Mouse (Mus musculus): ENCODE results near the gene AC131692.1. TPM values are rescaled to one million over a fixed set of nuclear protein-coding genes. Genes with fewer than 3 reads are reported as not detected.

The AC131692.1 gene
- polyA plus RNA-seq, 1 experiment from 2014 or later, result not detected

GRCm38 (mm10) chr19:6101186-6101585 lies 7.0 kb downstream of the AC131692.1 start:
- H3K9ac ChIP-seq (ENCODE audit: low read depth, low read length), result peak overlapping the region; percentile 25; the same call in 1 of the 2 replicates
- no peaks in the 10 kb centered on the region for H3K4me1 ChIP-seq (ENCODE audit: control insufficient read depth, insufficient read depth, low read length)
- DNase-seq (ENCODE audit: low spot score) (no peak), ATAC-seq (ENCODE audit: low read depth) (no peak)
- H3K36me3 ChIP-seq (ENCODE audit: control insufficient read depth, insufficient read depth, low read length), result no peaks in the 10 kb centered on the region
- H3K9me3 ChIP-seq (ENCODE audit: control insufficient read depth, low read length), result no peaks in the 10 kb centered on the region
- no peak overlapping the region for H3K4me3 ChIP-seq (ENCODE audit: low read depth, low read length)
- WGBS, result 26% methylated on average over 6 of the region's 6 CpGs
- H3K4me2 ChIP-seq (ENCODE audit: low read depth, low read length), result no peak overlapping the region
- H3K27ac ChIP-seq (replicated peaks; ENCODE audit: low read depth, low read length), result no peak overlapping the region
- H3K27me3 ChIP-seq (replicated peaks; ENCODE audit: control insufficient read depth, insufficient read depth, low read length), result no peaks in the 10 kb centered on the region

DNA sequence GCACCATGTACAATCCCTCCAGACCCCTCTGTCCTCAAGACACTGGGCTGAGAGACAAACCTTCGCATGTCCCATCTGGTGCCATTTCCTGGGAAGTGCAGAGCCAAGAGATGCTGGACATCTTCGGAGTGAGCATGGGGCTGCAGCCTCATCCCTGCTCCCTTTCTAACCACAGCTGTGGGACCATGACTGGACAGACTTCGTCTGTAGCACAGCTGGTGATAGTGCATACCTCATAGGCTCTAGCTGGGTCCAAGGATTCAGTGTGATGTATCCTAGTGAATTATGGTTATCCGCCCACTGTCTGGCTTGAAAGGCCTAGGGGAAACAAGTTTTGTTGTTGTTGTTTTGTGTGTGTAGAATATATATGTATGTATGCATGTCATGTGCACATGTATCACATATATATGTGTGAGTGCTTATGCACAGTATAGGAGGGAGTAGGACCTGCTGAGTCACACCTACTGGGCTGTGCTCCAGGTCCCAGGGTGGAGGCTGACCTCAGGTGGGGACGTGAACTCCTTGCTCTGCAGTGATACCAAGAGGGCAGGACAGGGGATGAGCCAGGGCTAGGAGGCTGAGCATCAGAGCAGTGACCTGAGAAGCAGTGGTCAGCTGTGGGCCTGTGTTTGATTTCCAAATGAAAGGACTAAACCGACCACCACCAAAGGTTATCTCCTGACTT lies 8.1 kb downstream of the AC131692.1 start:
- no peak overlapping the region for H3K4me2 ChIP-seq (ENCODE audit: low read depth, low read length)
- ATAC-seq (ENCODE audit: low read depth), result no peak

GRCm38 (mm10) chr19:6104476-6104875 lies 10.3 kb downstream of the AC131692.1 start:
- Histone ChIP-seq H3K4me1 (ENCODE audit: control insufficient read depth, insufficient read depth, low read length) (no peaks in the 10 kb centered on the region), H3K4me3 (ENCODE audit: low read depth, low read length) (no peak overlapping the region), H3K36me3 (ENCODE audit: control insufficient read depth, insufficient read depth, low read length) (no peaks in the 10 kb centered on the region), H3K27me3 (replicated peaks; ENCODE audit: control insufficient read depth, insufficient read depth, low read length) (no peaks in the 10 kb centered on the region), H3K27ac (replicated peaks; ENCODE audit: low read depth, low read length) (no peak overlapping the region), H3K9me3 (ENCODE audit: control insufficient read depth, low read length) (no peaks in the 10 kb centered on the region), H3K4me2 (ENCODE audit: low read depth, low read length) (no peak overlapping the region), H3K9ac (ENCODE audit: low read depth, low read length) (no peak overlapping the region)
- WGBS, result 80% methylated on average over 4 of the region's 4 CpGs
- ATAC-seq (ENCODE audit: low read depth), result no peak
- DNase-seq (ENCODE audit: low spot score), result no peak

More for the DNA sequence above, 8.1 kb downstream of the AC131692.1 start:
- DNase-seq (ENCODE audit: low spot score), result no peak
- H3K27me3 ChIP-seq (replicated peaks; ENCODE audit: control insufficient read depth, insufficient read depth, low read length), result no peaks in the 10 kb centered on the region
- H3K27ac ChIP-seq (replicated peaks; ENCODE audit: low read depth, low read length), result no peak overlapping the region
- no peaks in the 10 kb centered on the region for H3K4me1 ChIP-seq (ENCODE audit: control insufficient read depth, insufficient read depth, low read length)
- WGBS, result 83% methylated on average over 6 of the region's 6 CpGs
- no peak overlapping the region for H3K9ac ChIP-seq (ENCODE audit: low read depth, low read length)
- H3K36me3 ChIP-seq (ENCODE audit: control insufficient read depth, insufficient read depth, low read length), result no peaks in the 10 kb centered on the region
- no peak overlapping the region for H3K4me3 ChIP-seq (ENCODE audit: low read depth, low read length)
- H3K9me3 ChIP-seq (ENCODE audit: control insufficient read depth, low read length), result no peaks in the 10 kb centered on the region

GRCm38 (mm10) chr19:6105586-6105985 lies 11.4 kb downstream of the AC131692.1 start, which contains the start of gene Naaladl1:
Gene Naaladl1, plus strand, starts transcription at chr19:6105782.
- no peak within 1 kb of the TSS for H3K27ac ChIP-seq (replicated peaks; ENCODE audit: low read depth, low read length)
- H3K27me3 ChIP-seq (replicated peaks; ENCODE audit: control insufficient read depth, insufficient read depth, low read length), result no peaks in the 10 kb centered on the region
- H3K4me2 ChIP-seq (ENCODE audit: low read depth, low read length), result no peak within 1 kb of the TSS
- no peak for ATAC-seq (ENCODE audit: low read depth)
- H3K9ac ChIP-seq (ENCODE audit: low read depth, low read length), result no peak within 1 kb of the TSS
- no peak within 1 kb of the TSS for H3K4me3 ChIP-seq (ENCODE audit: low read depth, low read length)
- no peak for DNase-seq (ENCODE audit: low spot score)
- no peaks in the 10 kb centered on the region for H3K4me1 ChIP-seq (ENCODE audit: control insufficient read depth, insufficient read depth, low read length)
- H3K36me3 ChIP-seq (ENCODE audit: control insufficient read depth, insufficient read depth, low read length), result no peaks in the 10 kb centered on the region
- WGBS, result 86% methylated on average over 7 of the region's 7 CpGs
- H3K9me3 ChIP-seq (ENCODE audit: control insufficient read depth, low read length), result no peaks in the 10 kb centered on the region

DNA sequence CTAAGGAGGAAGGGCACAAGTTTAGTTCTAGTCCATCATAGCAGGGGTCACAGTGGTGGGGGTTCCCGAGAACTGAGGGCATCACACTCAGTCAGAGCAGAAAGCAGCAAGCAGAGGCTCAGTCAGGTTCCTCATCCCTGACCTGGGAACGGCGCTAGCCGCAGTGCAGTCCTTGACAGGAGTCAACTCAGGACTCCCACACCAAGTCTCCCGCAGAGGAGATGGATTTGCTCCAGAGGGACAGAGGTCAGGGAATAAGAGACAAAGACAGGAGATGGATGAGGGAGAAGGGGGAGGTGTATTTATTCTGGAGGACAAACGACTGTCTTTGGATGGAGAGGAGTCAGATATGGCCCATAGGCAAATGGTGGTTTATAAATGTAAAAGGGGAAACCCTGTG lies 18.9 kb downstream of the AC131692.1 start:
- ATAC-seq (ENCODE audit: low read depth) (no peak), DNase-seq (ENCODE audit: low spot score) (no peak)
- no peak overlapping the region for H3K4me3 ChIP-seq (ENCODE audit: low read depth, low read length)
- H3K27me3 ChIP-seq (replicated peaks; ENCODE audit: control insufficient read depth, insufficient read depth, low read length), result no peaks in the 10 kb centered on the region
- H3K36me3 ChIP-seq (ENCODE audit: control insufficient read depth, insufficient read depth, low read length), result peaks cover 25% of the 10 kb centered on the region
- WGBS, result 68% methylated on average over 6 of the region's 6 CpGs
- peaks cover 9% of the 10 kb centered on the region for H3K4me1 ChIP-seq (ENCODE audit: control insufficient read depth, insufficient read depth, low read length)
- no peak overlapping the region for H3K4me2 ChIP-seq (ENCODE audit: low read depth, low read length)
- H3K9ac ChIP-seq (ENCODE audit: low read depth, low read length), result no peak overlapping the region
- H3K9me3 ChIP-seq (ENCODE audit: control insufficient read depth, low read length), result no peaks in the 10 kb centered on the region
- no peak overlapping the region for H3K27ac ChIP-seq (replicated peaks; ENCODE audit: low read depth, low read length)

DNA sequence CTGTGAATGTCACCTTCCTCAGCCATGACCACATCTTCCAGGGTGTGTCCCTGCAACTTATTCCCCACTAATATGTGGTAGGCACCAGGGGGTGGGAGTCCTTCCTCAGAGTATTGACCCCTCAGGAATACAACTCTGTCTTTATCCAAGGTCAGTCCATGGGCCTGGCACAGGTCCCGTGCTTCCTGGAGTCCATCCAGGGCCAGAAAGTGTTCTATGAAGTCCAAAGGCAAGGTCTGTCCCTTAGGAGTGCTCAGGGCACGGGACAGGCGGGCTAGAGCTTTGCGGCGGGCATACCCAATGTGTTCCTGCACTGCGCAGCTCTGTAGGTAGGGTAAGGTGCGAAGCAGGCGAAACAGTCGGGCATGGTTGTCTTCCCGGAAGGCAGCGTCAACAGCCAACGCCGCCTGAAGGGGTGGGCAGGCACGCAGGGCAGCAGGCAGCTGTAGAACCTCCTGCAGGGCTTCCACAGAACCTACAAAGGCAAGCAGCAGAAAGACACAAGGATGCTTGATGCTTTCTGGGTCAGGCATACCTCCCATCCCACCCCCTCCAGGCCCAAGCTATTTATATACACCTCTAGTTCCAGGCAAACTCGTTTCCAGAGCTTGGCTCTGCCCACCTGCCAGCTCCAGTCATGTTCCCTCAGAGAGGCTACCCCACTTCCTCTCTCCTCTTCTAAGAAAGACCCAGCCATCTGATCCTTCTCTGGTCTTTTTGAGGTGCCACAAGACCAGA lies 22.1 kb downstream of the AC131692.1 start:
- Histone ChIP-seq H3K4me2 (ENCODE audit: low read depth, low read length) (peak overlapping the region; percentile 84; the same call in 1 of the 2 replicates), H3K27me3 (replicated peaks; ENCODE audit: control insufficient read depth, insufficient read depth, low read length) (no peaks in the 10 kb centered on the region), H3K27ac (replicated peaks; ENCODE audit: low read depth, low read length) (no peak overlapping the region), H3K9me3 (ENCODE audit: control insufficient read depth, low read length) (no peaks in the 10 kb centered on the region), H3K4me3 (ENCODE audit: low read depth, low read length) (no peak overlapping the region), H3K9ac (ENCODE audit: low read depth, low read length) (no peak overlapping the region), H3K4me1 (ENCODE audit: control insufficient read depth, insufficient read depth, low read length) (peaks cover 12% of the 10 kb centered on the region), H3K36me3 (ENCODE audit: control insufficient read depth, insufficient read depth, low read length) (peaks cover 27% of the 10 kb centered on the region)
- WGBS, result 91% methylated on average over 14 of the region's 15 CpGs
- DNase-seq (ENCODE audit: low spot score) (no peak), ATAC-seq (ENCODE audit: low read depth) (no peak)

DNA sequence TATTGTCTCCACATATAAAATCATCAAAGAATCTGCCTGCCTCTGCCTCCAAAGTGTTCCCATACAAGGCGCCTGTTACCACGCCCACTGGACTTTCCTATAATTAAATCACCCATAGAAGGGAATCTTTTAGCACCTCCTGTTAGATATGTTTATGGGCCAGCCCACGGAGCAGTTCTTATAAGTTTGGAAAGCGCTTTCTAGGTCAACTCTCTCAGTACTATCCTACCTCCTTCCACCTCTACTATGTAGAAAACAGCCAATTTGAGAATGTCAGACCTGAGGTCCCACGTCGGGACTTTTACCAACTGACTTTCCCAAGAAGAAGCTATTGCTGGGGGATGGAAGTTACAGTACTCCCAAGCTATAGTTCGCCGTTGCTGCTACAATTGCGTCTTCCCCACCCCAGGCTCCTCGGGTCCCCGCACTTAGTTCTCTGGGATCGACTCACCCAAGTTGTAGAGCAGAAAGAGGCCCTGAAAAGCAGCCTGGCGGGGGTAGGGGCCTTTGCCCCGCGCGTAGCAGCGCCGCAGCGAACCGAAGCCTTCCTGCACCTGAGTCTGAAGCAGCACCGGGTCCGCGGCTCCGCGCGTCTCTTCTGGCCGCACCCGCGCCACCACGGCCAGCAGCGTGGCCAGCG lies 23.2 kb downstream of the AC131692.1 start:
- 6% methylated on average over 22 of the region's 32 CpGs for WGBS

DNA sequence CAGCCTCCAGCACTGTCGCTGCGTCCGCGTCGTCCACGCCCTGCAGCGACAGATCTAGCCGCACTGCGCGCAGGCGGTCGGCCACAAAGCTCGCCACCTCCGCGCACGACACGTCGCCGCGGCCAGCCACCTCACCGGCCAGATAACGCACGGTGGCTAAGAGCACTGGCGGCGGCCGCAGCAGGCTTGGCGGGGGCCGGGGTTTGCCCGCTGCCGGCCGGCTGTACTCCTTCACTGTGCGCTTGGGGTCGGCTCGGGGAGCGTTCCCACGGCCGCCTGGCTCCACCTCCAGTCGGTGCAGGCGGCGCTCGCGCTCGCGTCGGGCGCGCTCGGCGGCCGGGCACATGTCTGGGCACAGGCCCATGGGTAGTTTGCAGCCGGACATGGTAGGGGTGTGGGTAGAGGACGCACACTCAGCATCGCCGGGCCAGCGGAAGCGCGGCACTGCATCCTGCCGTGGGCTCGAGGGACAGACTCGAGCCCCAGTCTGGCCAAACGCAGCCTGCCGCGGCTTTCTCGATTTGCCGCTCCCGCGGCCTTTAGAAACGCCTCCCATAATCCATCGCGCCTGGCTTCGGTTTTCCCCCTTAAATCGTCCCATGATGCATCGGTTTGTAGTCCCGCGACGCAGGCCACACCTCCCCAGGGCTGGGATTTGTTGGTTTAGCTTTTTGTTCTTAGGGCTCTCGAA lies 23.9 kb downstream of the AC131692.1 start, which contains the start of gene Sac3d1:
Sac3d1 (minus strand) TSS at position 665 of the 691 bp plus-strand sequence.
- Histone ChIP-seq H3K9ac (ENCODE audit: low read depth, low read length) (peak within 1 kb of the TSS; percentile 82), H3K36me3 (ENCODE audit: control insufficient read depth, insufficient read depth, low read length) (peaks cover 32% of the 10 kb centered on the region), H3K4me2 (ENCODE audit: low read depth, low read length) (peak within 1 kb of the TSS; percentile 84), H3K9me3 (ENCODE audit: control insufficient read depth, low read length) (no peaks in the 10 kb centered on the region), H3K27me3 (replicated peaks; ENCODE audit: control insufficient read depth, insufficient read depth, low read length) (no peaks in the 10 kb centered on the region), H3K27ac (replicated peaks; ENCODE audit: low read depth, low read length) (peak within 1 kb of the TSS; percentile 93), H3K4me1 (ENCODE audit: control insufficient read depth, insufficient read depth, low read length) (peaks cover 12% of the 10 kb centered on the region), H3K4me3 (ENCODE audit: low read depth, low read length) (peak within 1 kb of the TSS; percentile 86)
- ATAC-seq (ENCODE audit: low read depth) (peak; percentile 89), DNase-seq (ENCODE audit: low spot score) (peak; percentile 98)
- WGBS, result under 1% methylated on average over 44 of the region's 77 CpGs

More for the DNA sequence above, 23.2 kb downstream of the AC131692.1 start:
- Histone ChIP-seq H3K27me3 (replicated peaks; ENCODE audit: control insufficient read depth, insufficient read depth, low read length) (no peaks in the 10 kb centered on the region), H3K9me3 (ENCODE audit: control insufficient read depth, low read length) (no peaks in the 10 kb centered on the region), H3K4me2 (ENCODE audit: low read depth, low read length) (peak overlapping the region; percentile 84), H3K9ac (ENCODE audit: low read depth, low read length) (peak overlapping the region; percentile 82), H3K36me3 (ENCODE audit: control insufficient read depth, insufficient read depth, low read length) (peaks cover 32% of the 10 kb centered on the region), H3K27ac (replicated peaks; ENCODE audit: low read depth, low read length) (peak overlapping the region; percentile 93), H3K4me3 (ENCODE audit: low read depth, low read length) (peak overlapping the region; percentile 86), H3K4me1 (ENCODE audit: control insufficient read depth, insufficient read depth, low read length) (peaks cover 12% of the 10 kb centered on the region)
- ATAC-seq (ENCODE audit: low read depth) (no peak), DNase-seq (ENCODE audit: low spot score) (no peak)

Measured in embryonic facial prominence, embryonic 14.5 days (tissue).